Comparison of ENCODE assay signal across 8 mouse cellular contexts in the genomic region with DNA sequence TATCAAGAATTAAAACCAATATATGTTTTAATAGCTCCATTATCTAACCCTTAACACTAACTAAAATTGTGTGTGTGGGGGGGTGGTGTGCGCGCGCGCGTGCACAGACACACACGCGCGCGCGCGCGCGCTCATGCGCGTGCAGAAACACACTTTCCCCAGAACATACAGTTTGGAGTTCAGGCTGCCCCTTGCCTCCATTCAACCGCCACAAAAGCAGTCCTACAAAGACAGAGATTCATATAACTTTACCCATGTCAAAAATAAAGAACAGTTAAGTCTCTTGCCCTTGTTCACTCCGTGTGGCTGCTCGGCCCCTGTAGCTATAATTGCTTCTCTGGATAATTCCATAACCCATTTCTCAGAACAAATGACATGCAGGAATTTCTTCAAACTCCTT. TPM values are rescaled to one million over a fixed set of nuclear protein-coding genes. Genes with fewer than 3 reads are reported as not detected.
DNase-seq lines count a peak whose midpoint lies in the region; ATAC-seq lines count a peak whose summit lies in the region.

No protein-coding gene starts in this region.

- intact Hi-C loops in left cerebral cortex, postnatal 4 days (cut with DNase I), result no loop called here
- intact Hi-C loops in left cerebral cortex, postnatal 36 days (cut with DNase I), result no loop called here
- intact Hi-C loops in heart, postnatal 36 days (cut with DNase I), result no loop called here

- H3K9me3 ChIP-seq in liver, embryonic 13.5 days (replicated peaks), result no peaks in the 10 kb centered on the region

- peak overlapping the region; percentile 51 for H3K9ac ChIP-seq in liver, embryonic 13.5 days

- 23% methylated on average over 18 of the region's 18 CpGs for WGBS in liver, embryonic 13.5 days (ENCODE audit: insufficient replicate concordance)

- peak overlapping the region; percentile 64 for H3K4me2 ChIP-seq in liver, embryonic 13.5 days

- H3K27ac ChIP-seq in liver, embryonic 13.5 days, result no peak overlapping the region

- H3K27me3 ChIP-seq in liver, embryonic 13.5 days, result no peaks in the 10 kb centered on the region

- peak overlapping the region; percentile 56 for H3K4me3 ChIP-seq in liver, embryonic 13.5 days (replicated peaks)

- H3K4me1 ChIP-seq in liver, embryonic 13.5 days (replicated peaks), result no peaks in the 10 kb centered on the region

- no peaks in the 10 kb centered on the region for H3K36me3 ChIP-seq in liver, embryonic 13.5 days

- peak; percentile 34; the same call in 1 of the 2 replicates for ATAC-seq in common myeloid progenitor, adult 5-6 weeks (replicated peaks; ENCODE audit: low read depth, poor library complexity, severe bottlenecking)
- no peak for ATAC-seq in liver, embryonic 13.5 days (ENCODE audit: low read depth)

- peak; percentile 5 for DNase-seq in left cerebral cortex, postnatal 4 days
- DNase-seq in left cerebral cortex, postnatal 36 days (ENCODE audit: low spot score in 2 of 2), result no peak
- DNase-seq in heart, postnatal 36 days, result peak; percentile 3
- no peak for DNase-seq in liver, embryonic 13.5 days
- DNase-seq in retina, embryonic 14.5 days (ENCODE audit: low spot score), result peak; percentile 57
- DNase-seq in urinary bladder, postnatal 4 days (ENCODE audit: low spot score in 2 of 2), result no peak
- DNase-seq in adrenal gland, adult 8-10 months, result no peak

RNA-seq across cellular contexts. Expression of gene Itm2a, which starts 0.7 kb away (rescaled TPM):
- 10 to 100 TPM; 56.9 to 63.9 TPM for total RNA-seq in left cerebral cortex, postnatal 4 days (2021)
- 10 to 100 TPM; 49.8 to 50.8 TPM for total RNA-seq in left cerebral cortex, postnatal 36 days (2021)
- 3.2 and 4.3 TPM in 2 replicates for total RNA-seq in common myeloid progenitor, adult 5-6 weeks (2017)
- 10 to 100 TPM; 15.5 to 20.7 TPM for total RNA-seq in heart, postnatal 36 days (2021)
- polyA plus RNA-seq in liver, embryonic 13.5 days (2015; fragmentation: Nextera tagmentation; extraction: Ambion mirVana), result 223 and 263 TPM in 2 replicates
- total RNA-seq in adrenal gland, adult 8-10 months (2022), result 1 to 10 TPM; 1.4 to 3.1 (median 2.2) TPM

Comparison
In these comparisons a context has a peak if more than half of its experiments do, and no peak if none do; other contexts are left out.
1. DNase-seq: peak in left cerebral cortex, postnatal 4 days (single experiment), heart, postnatal 36 days (2 of 2) and retina, embryonic 14.5 days (single experiment); none in left cerebral cortex, postnatal 36 days (0 of 2), liver, embryonic 13.5 days (single experiment), urinary bladder, postnatal 4 days (0 of 2) and adrenal gland, adult 8-10 months (single experiment).